Mouse (Mus musculus) embryonic facial prominence, embryonic 14.5 days (tissue): ENCODE measurements around the gene Gm11127. TPM values are rescaled to one million over a fixed set of nuclear protein-coding genes. Genes with fewer than 3 reads are reported as not detected.
"Not testable (repeated sequence)": the region's sequence is repeated elsewhere in the genome, so short reads cannot be mapped to it uniquely, and the experiment has no call there.

Experiments
- ATAC-seq: fragments of 200-750 bp; cut with Nextera tagmentation; 2 replicates; pipeline ENCODE4 v1.8.0; 2017; ENCODE audit warnings: low read depth, moderate number of reproducible peaks, moderate TSS enrichment
- DNase-seq: peaks from one replicate; pipeline ENCODE4 v3.0.0-alpha.2; 2015; ENCODE audit warnings: low spot score
- H3K27ac ChIP-seq: fragments of 300-500 bp; sonication (generic); replicated peaks from 2 replicates; pipeline ENCODE4 v1.5.1; 2014; ENCODE audit warnings: low read depth, mild to moderate bottlenecking, low read length, moderate library complexity
- H3K27me3 ChIP-seq: fragments of 300-500 bp; sonication (generic); replicated peaks from 2 replicates; pipeline ENCODE4 v1.6.1; 2014; ENCODE audit warnings: low read length; ENCODE audit not compliant: control insufficient read depth, insufficient read depth
- H3K36me3 ChIP-seq: fragments of 300-500 bp; sonication (generic); 2 replicates; pipeline ENCODE4 v1.6.1; 2014; ENCODE audit warnings: low read length, mixed read lengths; ENCODE audit not compliant: control insufficient read depth, insufficient read depth
- H3K4me1 ChIP-seq: fragments of 300-500 bp; sonication (generic); 2 replicates; pipeline ENCODE4 v1.6.1; 2014; ENCODE audit warnings: antibody characterized with exemption, low read length; ENCODE audit not compliant: control insufficient read depth, insufficient read depth
- H3K4me2 ChIP-seq: fragments of 300-500 bp; sonication (generic); 2 replicates; pipeline ENCODE4 v1.6.1; 2014; ENCODE audit warnings: low read depth, mild to moderate bottlenecking, low read length, moderate library complexity, mixed read lengths
- H3K4me3 ChIP-seq: fragments of 300-500 bp; sonication (generic); 2 replicates; pipeline ENCODE4 v1.5.1; 2014; ENCODE audit warnings: low read depth, mild to moderate bottlenecking, low read length
- H3K9ac ChIP-seq: fragments of 300-500 bp; sonication (generic); 2 replicates; pipeline ENCODE4 v1.6.1; 2014; ENCODE audit warnings: low read depth, mild to moderate bottlenecking, low read length, moderate library complexity, mixed read lengths
- H3K9me3 ChIP-seq: fragments of 300-500 bp; sonication (generic); 2 replicates; pipeline ENCODE4 v1.6.1; 2016; ENCODE audit warnings: low read length; ENCODE audit not compliant: control insufficient read depth
- WGBS: fragments of 180-500 bp; shearing (Covaris S2); extraction: QIAGEN DNeasy Blood & Tissue Kit; methylation state at CpG from one replicate; pipeline ENCODE4 v1.1.7; 2014; 5-methylcytosine and 5-hydroxymethylcytosine counted together
- polyA plus RNA-seq: library from polyadenylated mRNA; unstranded; fragments of >200 nt; fragmentation: Nextera tagmentation; extraction: Ambion mirVana; gene quantifications from 2 replicates; pipeline ENCODE4 v1.2.1, GENCODE M21; 2014

The Gm11127 gene
- polyA plus RNA-seq: not detected in 2 replicates

DNA sequence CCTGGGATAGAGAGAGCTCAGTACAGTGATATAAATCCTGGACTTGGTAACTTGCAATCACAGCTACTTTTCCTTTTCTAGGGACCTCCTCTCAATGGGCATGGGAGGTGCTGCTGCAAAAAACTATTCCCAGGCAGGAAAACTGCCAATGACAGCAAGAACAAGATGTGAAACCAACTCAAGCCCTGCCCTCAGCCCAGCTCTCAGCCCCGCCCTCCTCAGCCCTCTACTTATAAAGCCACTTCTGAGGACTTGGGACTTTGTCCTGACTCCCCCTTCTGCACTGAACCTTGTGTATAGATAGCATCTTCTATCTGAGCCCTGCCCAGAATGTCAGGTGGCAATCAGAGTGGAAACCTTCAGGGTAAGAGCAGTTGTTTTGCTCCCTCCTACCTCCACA lies at the start of gene Gm11127:
TSS of gene Gm11127 (minus strand) at position 10 of the 400 bp plus-strand sequence.
- not testable (repeated sequence) for H3K27ac ChIP-seq, H3K9ac ChIP-seq, H3K4me2 ChIP-seq, H3K4me3 ChIP-seq, ATAC-seq, DNase-seq, H3K36me3 ChIP-seq, H3K4me1 ChIP-seq, H3K27me3 ChIP-seq, H3K9me3 ChIP-seq
- 30% methylated on average over 1 of the region's 1 CpGs for WGBS

DNA sequence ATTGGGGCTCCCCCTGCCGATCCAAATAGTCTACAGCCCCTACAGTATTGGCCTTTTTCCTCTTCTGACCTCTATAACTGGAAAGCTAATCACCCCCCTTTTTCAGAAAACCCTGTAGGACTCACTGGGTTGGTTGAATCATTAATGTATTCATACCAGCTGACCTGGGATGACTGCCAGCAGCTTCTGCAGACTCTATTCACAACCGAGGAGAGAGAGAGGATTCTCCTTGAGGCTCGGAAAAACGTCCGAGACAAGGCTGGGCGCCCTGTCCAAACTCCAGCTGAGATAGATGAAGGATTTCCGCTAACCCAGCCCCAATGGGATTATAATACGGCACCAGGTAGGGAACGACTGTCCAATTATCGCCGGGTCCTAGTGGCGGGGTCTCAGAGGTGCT lies 43.9 kb upstream of the Gm11127 start:
- not testable (repeated sequence) for H3K27me3 ChIP-seq, H3K9me3 ChIP-seq, H3K9ac ChIP-seq, H3K4me2 ChIP-seq, H3K27ac ChIP-seq, DNase-seq, ATAC-seq, H3K36me3 ChIP-seq, H3K4me3 ChIP-seq, H3K4me1 ChIP-seq
- WGBS: 90% methylated on average over 11 of the region's 12 CpGs

DNA sequence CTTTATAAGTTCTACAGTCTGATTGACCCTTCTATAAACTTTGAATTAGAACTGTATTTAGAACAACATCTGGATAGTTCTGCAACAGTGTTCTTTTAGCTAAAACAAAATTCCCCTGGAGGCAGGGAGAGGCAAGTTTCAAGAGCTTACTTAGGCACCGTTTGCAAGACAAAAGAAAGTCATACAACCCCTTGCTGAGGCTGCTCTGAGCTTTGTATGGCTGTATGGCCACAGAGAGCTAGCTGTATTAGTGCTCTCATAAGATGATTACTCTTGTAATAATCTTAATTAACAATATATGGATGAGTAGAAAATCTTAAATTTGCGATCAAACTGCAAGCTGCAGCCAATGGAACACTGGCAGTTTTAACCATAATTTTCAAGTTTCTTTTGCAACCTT lies 41.4 kb upstream of the Gm11127 start:
- H3K9me3 ChIP-seq, H3K36me3 ChIP-seq, H3K27me3 ChIP-seq, ATAC-seq, H3K4me1 ChIP-seq, H3K4me2 ChIP-seq, H3K9ac ChIP-seq, DNase-seq, H3K4me3 ChIP-seq, H3K27ac ChIP-seq: not testable (repeated sequence)
- 48% methylated on average over 2 of the region's 2 CpGs for WGBS

DNA sequence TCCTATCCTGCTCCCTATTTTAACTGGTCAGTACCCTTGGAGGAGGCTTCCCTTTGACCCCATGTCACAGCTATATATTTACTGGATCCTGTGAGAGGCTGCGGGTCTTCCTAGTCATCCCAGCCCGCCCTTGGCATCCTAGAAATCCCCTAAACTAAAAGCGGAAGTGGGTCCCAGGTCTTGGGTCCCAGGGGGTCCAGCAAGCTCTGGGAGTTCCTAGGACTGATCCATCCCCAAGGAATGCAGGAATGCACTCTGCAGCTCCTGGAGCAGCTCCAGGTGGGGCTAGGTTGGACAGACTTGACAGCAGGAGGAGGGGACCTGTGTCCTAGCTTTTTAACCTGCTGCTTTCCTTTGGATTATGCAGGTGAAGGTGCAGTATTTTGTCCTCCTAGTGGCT lies 35.8 kb upstream of the Gm11127 start:
- H3K9me3 ChIP-seq: no peaks in the 10 kb centered on the region
- H3K4me2 ChIP-seq: no peak overlapping the region
- H3K9ac ChIP-seq: no peak overlapping the region
- DNase-seq: no peak
- no peak overlapping the region for H3K4me3 ChIP-seq
- H3K36me3 ChIP-seq: no peaks in the 10 kb centered on the region
- 11% methylated on average over 3 of the region's 3 CpGs for WGBS
- no peak overlapping the region for H3K27ac ChIP-seq
- no peak for ATAC-seq
- no peaks in the 10 kb centered on the region for H3K27me3 ChIP-seq
- H3K4me1 ChIP-seq: no peaks in the 10 kb centered on the region

DNA sequence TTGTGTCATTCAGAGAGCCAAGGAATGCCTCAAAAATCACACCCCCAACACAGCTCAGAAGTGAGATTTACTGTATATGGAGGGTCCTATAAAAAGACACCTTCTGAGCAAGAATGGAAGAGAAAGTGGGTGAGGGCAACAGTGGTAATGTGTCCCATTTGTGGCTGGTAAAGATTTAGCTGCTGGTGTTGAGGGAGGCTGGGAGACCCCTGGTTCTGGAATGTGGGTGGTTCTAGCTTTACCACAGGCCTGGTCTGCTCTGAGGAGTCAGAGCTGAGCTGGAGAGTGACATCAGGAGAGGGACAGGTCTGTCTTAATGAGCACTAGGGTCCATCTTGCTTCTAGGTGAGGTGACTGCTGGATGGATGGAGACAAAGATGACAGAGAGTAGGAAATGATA lies 34.3 kb upstream of the Gm11127 start:
- not testable (repeated sequence) for H3K4me1 ChIP-seq, H3K9me3 ChIP-seq, H3K27ac ChIP-seq, DNase-seq, H3K4me3 ChIP-seq, H3K27me3 ChIP-seq, ATAC-seq, H3K4me2 ChIP-seq, H3K9ac ChIP-seq, H3K36me3 ChIP-seq

DNA sequence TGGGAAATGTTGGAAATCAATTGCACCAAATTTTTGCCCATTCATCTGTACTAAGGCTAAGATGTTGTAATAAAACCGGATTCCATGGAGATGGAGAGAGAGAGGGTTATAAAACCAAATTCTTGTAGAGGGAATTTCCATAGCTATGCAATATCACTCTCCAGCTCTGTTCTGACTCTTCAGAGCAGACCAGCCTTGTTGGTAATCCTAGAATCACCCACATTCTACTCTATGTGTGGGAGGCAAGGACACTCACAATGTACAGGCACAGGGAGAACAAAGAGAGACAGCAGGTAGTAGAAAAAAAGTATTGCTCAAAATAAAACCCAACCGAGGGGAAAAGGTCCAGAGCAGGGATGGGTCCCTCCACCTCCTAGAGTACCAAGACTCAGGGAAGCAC lies 33.8 kb upstream of the Gm11127 start:
- not testable (repeated sequence) for H3K4me1 ChIP-seq, H3K9ac ChIP-seq, ATAC-seq, H3K4me3 ChIP-seq, H3K4me2 ChIP-seq, H3K27me3 ChIP-seq, H3K36me3 ChIP-seq, DNase-seq, H3K27ac ChIP-seq, H3K9me3 ChIP-seq
- WGBS: no CpG with 5 or more reads among the region's 2 CpGs

GRCm38 (mm10) chr17:36085976-36086375 lies 27.8 kb upstream of the Gm11127 start:
- H3K9ac ChIP-seq, ATAC-seq, DNase-seq, H3K36me3 ChIP-seq, H3K4me3 ChIP-seq, H3K4me1 ChIP-seq, H3K9me3 ChIP-seq, H3K4me2 ChIP-seq, H3K27ac ChIP-seq: not testable (repeated sequence)
- WGBS: 54% methylated on average over 1 of the region's 1 CpGs
- H3K27me3 ChIP-seq: peaks cover 35% of the 10 kb centered on the region

- peak overlapping the region; percentile 50 for H3K4me3 ChIP-seq
- 0 out of 2 replicates have a peak, but pooled peaks have one; percentile 12 for ATAC-seq
- H3K9ac ChIP-seq: peak overlapping the region; percentile 55
- WGBS: 2% methylated on average over 33 of the region's 42 CpGs
- DNase-seq: no peak
- H3K36me3 ChIP-seq: no peaks in the 10 kb centered on the region
- H3K4me1 ChIP-seq: no peaks in the 10 kb centered on the region
- H3K4me2 ChIP-seq: peak overlapping the region; percentile 97
- H3K27me3 ChIP-seq: peaks cover 35% of the 10 kb centered on the region
- no peak overlapping the region for H3K27ac ChIP-seq
- H3K9me3 ChIP-seq: no peaks in the 10 kb centered on the region
Measured at GRCm38 (mm10) chr17:36083870-36084451, 25.8 kb upstream of the Gm11127 start.

GRCm38 (mm10) chr17:36083266-36083869 lies 25.2 kb upstream of the Gm11127 start:
- Histone ChIP-seq H3K4me3 (peak overlapping the region; percentile 50), H3K27ac (no peak overlapping the region), H3K4me1 (no peaks in the 10 kb centered on the region), H3K4me2 (peak overlapping the region; percentile 97), H3K27me3 (peaks cover 35% of the 10 kb centered on the region), H3K9me3 (no peaks in the 10 kb centered on the region), H3K36me3 (no peaks in the 10 kb centered on the region), H3K9ac (peak overlapping the region; percentile 55)
- WGBS: under 1% methylated on average over 35 of the region's 46 CpGs
- DNase-seq: peak; percentile 36
- ATAC-seq: peak; percentile 65; the same call in 1 of the 2 replicates
